Mouse (Mus musculus) liver, embryonic 13.5 days (tissue): Measurements from ENCODE around the gene Trappc10. TPM values are rescaled to one million over a fixed set of nuclear protein-coding genes. Genes with fewer than 3 reads are reported as not detected.
A peak's percentile ranks its signal among the peaks of the same experiment; 100 is the strongest.

ENCODE experiments used
- ATAC-seq: fragments of 200-750 bp; cut with Nextera tagmentation; 2 replicates; pipeline ENCODE4 v1.8.0; 2017; ENCODE audit warnings: low read depth, mild to moderate bottlenecking, moderate number of reproducible peaks, moderate library complexity
- DNase-seq: peaks from one replicate; pipeline ENCODE4 v3.0.0; 2022
- H3K27ac ChIP-seq: fragments of 300-500 bp; sonication (generic); 2 replicates; pipeline ENCODE4 v1.5.1; 2015; ENCODE audit warnings: moderate library complexity, mild to moderate bottlenecking, inconsistent platforms
- H3K27me3 ChIP-seq: fragments of 300-500 bp; sonication (generic); 2 replicates; pipeline ENCODE4 v1.6.1; 2015; ENCODE audit warnings: mild to moderate bottlenecking, inconsistent platforms
- H3K36me3 ChIP-seq: fragments of 300-500 bp; sonication (generic); 2 replicates; pipeline ENCODE4 v1.6.1; 2015; ENCODE audit warnings: mild to moderate bottlenecking, inconsistent platforms
- H3K4me1 ChIP-seq: fragments of 300-500 bp; sonication (generic); replicated peaks from 2 replicates; pipeline ENCODE4 v1.6.1; 2015; ENCODE audit warnings: inconsistent platforms
- H3K4me2 ChIP-seq: fragments of 300-500 bp; sonication (generic); 2 replicates; pipeline ENCODE4 v1.6.1; 2015; ENCODE audit warnings: inconsistent platforms, mild to moderate bottlenecking, moderate library complexity
- H3K4me3 ChIP-seq: fragments of 300-500 bp; sonication (generic); replicated peaks from 2 replicates; pipeline ENCODE4 v1.5.1; 2015; ENCODE audit warnings: mild to moderate bottlenecking, inconsistent platforms
- H3K9ac ChIP-seq: fragments of 300-500 bp; sonication (generic); 2 replicates; pipeline ENCODE4 v1.6.1; 2015; ENCODE audit warnings: mild to moderate bottlenecking, inconsistent platforms
- H3K9me3 ChIP-seq: fragments of 300-500 bp; sonication (generic); replicated peaks from 2 replicates; pipeline ENCODE4 v1.6.1; 2016; ENCODE audit warnings: inconsistent platforms
- WGBS: fragments of 180-500 bp; shearing (Covaris S2); methylation state at CpG from one replicate; pipeline ENCODE4 v1.1.7; 2015; ENCODE audit not compliant: insufficient replicate concordance; 5-methylcytosine and 5-hydroxymethylcytosine counted together
- polyA plus RNA-seq: library from polyadenylated mRNA; unstranded; fragments of >200 nt; fragmentation: Nextera tagmentation; extraction: Ambion mirVana; gene quantifications from 2 replicates; pipeline ENCODE4 v1.2.1, GENCODE M21; 2015

Gene Trappc10
- 15.6 and 15.8 TPM in 2 replicates for polyA plus RNA-seq

DNA sequence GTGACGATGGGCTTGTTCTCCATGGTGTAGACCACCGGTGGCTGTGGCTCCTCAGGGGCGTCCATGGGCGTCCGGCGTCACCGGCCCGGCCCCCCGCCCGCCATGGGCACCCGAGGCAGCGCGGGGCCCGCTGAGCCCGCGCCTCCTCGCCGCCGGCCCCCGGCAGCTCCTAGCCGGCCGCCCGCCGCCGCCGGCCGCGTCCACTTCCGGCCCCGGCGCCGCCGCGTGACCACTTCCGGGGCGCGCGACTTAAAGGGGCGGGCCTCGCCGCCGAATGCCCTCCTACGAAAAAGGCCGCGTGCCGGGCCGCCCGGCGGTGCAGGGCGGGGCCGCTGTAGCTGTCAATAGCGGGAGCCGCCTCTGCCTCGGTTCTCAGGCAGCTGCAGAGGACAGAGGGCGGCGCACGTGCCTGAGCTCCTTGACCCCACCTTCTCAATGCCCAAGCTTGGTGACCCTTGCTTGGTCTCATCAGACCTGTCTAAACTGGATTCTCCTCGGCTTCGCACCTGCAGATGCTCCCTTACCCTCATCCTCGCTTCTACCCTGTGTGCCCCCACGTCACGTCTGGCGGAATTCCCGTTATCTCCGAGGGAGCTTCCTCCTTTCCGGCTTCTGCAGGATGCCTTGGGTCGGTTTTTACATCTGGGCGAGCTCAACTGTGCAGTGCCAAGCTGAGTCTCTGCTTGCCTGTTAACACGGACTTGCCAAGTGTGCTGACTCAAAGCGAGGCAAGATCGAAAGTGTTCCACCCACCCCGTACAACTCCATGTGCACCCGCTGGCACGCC lies at the start of gene Trappc10:
Trappc10 (minus strand) TSS at position 204 of the 787 bp plus-strand sequence.
- peak within 1 kb of the TSS; percentile 94 for H3K9ac ChIP-seq
- WGBS = under 1% methylated on average over 67 of the region's 74 CpGs
- peaks cover 9% of the 10 kb centered on the region; the same call in 1 of the 2 replicates for H3K36me3 ChIP-seq
- H3K4me3 ChIP-seq = peak within 1 kb of the TSS; percentile 94
- H3K27ac ChIP-seq = peak within 1 kb of the TSS; percentile 93
- DNase-seq (peak; percentile 88), ATAC-seq (peak; percentile 96)
- no peaks in the 10 kb centered on the region for H3K27me3 ChIP-seq
- no peaks in the 10 kb centered on the region for H3K9me3 ChIP-seq
- H3K4me2 ChIP-seq = peak within 1 kb of the TSS; percentile 99
- H3K4me1 ChIP-seq = peaks cover 71% of the 10 kb centered on the region

DNA sequence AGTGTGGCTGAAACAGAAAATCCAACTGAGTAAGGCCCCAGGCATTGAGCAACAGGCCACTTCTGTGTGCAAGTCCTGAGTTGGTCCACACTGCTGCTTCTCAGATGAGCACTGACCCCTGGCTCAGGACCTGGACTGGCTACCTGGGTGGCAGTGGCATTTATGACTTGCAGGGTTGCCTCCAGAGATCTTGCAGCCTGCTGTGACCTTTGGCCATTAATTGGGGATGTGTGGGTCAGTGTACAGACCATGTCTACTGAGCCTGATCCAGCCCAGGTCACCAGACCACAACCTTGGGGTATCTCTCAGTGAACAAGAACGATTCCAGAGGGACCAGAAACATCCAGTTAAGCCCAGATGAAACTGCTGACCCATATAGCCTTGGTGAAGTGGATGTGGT lies 49.1 kb upstream of the Trappc10 start:
- WGBS = 61% methylated on average over 1 of the region's 1 CpGs

DNA sequence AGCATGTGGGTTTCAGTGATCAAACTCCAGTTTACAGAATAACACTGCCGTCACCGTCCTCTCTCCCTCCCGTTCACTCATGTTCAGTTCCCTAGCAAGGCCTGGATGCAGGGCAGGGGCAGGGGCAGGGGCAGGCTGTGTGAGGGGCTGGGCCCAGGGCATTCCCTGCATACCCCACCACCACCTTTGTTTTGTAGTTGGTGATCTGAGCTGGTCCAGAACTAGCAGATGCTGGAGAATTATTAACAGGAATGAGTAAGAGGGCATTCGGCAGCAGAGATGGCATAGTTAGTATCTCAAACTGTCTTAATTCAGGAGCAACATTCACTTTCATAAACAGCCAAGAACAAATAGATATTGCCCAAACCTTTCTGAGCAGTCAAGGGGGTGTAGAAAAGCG lies 47.9 kb upstream of the Trappc10 start:
- WGBS = 78% methylated on average over 5 of the region's 5 CpGs

More for the DNA sequence above, 49.1 kb upstream of the Trappc10 start:
- Histone ChIP-seq H3K9ac (no peak overlapping the region), H3K27me3 (no peaks in the 10 kb centered on the region), H3K4me3 (no peak overlapping the region), H3K9me3 (no peaks in the 10 kb centered on the region), H3K4me1 (peaks cover 36% of the 10 kb centered on the region), H3K4me2 (no peak overlapping the region), H3K27ac (no peak overlapping the region), H3K36me3 (no peaks in the 10 kb centered on the region)
- ATAC-seq = no peak
- no peak for DNase-seq

DNA sequence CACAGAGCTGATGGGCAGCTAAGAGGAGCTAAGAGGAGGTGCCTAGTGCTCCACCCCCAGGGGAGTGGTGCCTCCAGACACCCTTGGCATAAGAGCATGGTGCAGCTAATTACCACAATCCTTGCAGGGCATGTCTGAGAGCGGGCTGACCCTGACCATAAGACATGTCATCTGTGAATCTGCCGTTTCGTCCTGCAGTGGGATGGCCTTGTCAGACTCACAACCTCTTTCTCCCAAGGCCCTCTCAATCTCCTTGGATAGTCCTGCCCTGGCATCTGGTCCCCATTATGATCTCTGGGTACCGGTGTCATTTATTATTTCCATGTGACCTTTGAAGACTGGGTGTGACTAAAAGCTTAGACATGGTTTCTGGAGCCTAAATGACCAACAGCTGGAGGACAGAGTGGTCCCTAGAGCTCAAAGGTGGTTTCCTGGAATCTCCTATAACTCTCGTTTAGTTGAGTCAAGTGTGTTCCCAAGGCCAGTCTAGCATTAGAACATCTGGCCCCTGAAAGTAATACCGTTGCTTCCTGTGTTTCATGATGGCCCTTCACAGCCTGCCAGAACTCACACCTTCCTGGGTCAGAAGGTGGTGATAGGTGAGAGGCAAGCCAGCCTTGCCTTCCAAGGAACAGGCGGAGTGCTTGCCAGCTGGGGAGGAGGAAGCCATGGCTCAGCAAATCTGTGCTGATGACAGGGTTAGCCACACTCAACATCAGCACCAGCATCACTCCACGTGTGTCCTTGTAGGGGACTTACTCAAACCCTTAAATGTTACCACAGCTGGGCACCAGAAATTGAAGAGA lies 46.5 kb upstream of the Trappc10 start:
- ATAC-seq = no peak

More for the DNA sequence above, 47.9 kb upstream of the Trappc10 start:
- no peak for DNase-seq
- no peaks in the 10 kb centered on the region for H3K27me3 ChIP-seq
- H3K4me1 ChIP-seq = peaks cover 27% of the 10 kb centered on the region
- no peak overlapping the region for H3K27ac ChIP-seq
- ATAC-seq = no peak
- H3K9me3 ChIP-seq = no peaks in the 10 kb centered on the region
- peaks cover 3% of the 10 kb centered on the region; the same call in 1 of the 2 replicates for H3K36me3 ChIP-seq
- H3K4me3 ChIP-seq = no peak overlapping the region
- H3K4me2 ChIP-seq = no peak overlapping the region
- no peak overlapping the region for H3K9ac ChIP-seq

DNA sequence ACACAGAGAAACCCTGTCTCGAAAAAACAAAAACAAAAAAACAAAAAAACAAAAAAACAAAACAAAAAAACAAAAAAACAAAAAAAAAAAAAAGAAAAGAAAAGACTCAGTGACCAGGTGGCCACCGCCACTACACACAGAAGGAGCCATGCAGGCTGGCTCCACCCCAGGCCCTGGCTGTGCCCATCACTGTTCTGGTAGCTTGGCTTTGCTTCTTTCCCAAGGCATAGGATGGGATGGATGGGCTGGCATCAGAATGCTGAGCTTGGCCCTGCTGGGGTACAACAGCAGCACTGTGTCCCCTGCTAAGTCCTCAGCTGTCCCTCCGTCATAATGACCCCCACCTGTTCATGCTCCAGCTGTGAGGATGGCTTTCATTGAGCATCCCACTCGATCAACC lies 44.5 kb upstream of the Trappc10 start:
- no peak for DNase-seq
- H3K27me3 ChIP-seq = no peaks in the 10 kb centered on the region
- H3K9ac ChIP-seq = no peak overlapping the region
- peaks cover 23% of the 10 kb centered on the region for H3K4me1 ChIP-seq
- ATAC-seq = no peak
- H3K27ac ChIP-seq = no peak overlapping the region
- 69% methylated on average over 4 of the region's 4 CpGs for WGBS
- peaks cover 22% of the 10 kb centered on the region; the same call in 1 of the 2 replicates for H3K36me3 ChIP-seq
- H3K9me3 ChIP-seq = no peaks in the 10 kb centered on the region
- H3K4me3 ChIP-seq = no peak overlapping the region
- no peak overlapping the region for H3K4me2 ChIP-seq

More for the DNA sequence above, 46.5 kb upstream of the Trappc10 start:
- no peak for DNase-seq
- Histone ChIP-seq H3K4me3 (no peak overlapping the region), H3K27ac (no peak overlapping the region), H3K9me3 (no peaks in the 10 kb centered on the region), H3K4me2 (no peak overlapping the region), H3K9ac (no peak overlapping the region), H3K36me3 (peaks cover 18% of the 10 kb centered on the region; the same call in 1 of the 2 replicates), H3K4me1 (peaks cover 27% of the 10 kb centered on the region), H3K27me3 (no peaks in the 10 kb centered on the region)
- WGBS = 65% methylated on average over 8 of the region's 8 CpGs

DNA sequence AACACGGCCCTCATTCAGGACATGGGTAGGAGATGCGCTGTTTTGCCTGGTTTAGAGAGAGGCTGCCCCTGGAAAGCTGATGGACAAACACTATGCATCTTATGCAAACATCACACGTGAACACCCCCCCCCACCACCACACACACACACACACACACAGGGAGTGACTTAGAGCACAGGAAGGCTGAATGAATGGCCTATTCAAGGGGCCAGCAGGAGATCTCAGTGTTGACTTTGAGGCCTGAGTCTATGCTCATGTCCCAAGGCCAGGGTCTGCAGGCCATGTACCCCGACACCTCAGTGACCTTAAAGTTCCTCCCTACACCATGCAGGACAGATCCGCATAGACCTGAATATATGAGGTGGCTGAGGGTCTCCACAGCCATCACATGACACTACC lies 43.7 kb upstream of the Trappc10 start:
- Histone ChIP-seq H3K4me1 (peaks cover 16% of the 10 kb centered on the region), H3K36me3 (peaks cover 23% of the 10 kb centered on the region), H3K4me3 (no peak overlapping the region), H3K27ac (no peak overlapping the region), H3K9ac (no peak overlapping the region), H3K27me3 (no peaks in the 10 kb centered on the region), H3K9me3 (no peaks in the 10 kb centered on the region), H3K4me2 (no peak overlapping the region)
- ATAC-seq (no peak), DNase-seq (no peak)
- WGBS = 72% methylated on average over 5 of the region's 5 CpGs

DNA sequence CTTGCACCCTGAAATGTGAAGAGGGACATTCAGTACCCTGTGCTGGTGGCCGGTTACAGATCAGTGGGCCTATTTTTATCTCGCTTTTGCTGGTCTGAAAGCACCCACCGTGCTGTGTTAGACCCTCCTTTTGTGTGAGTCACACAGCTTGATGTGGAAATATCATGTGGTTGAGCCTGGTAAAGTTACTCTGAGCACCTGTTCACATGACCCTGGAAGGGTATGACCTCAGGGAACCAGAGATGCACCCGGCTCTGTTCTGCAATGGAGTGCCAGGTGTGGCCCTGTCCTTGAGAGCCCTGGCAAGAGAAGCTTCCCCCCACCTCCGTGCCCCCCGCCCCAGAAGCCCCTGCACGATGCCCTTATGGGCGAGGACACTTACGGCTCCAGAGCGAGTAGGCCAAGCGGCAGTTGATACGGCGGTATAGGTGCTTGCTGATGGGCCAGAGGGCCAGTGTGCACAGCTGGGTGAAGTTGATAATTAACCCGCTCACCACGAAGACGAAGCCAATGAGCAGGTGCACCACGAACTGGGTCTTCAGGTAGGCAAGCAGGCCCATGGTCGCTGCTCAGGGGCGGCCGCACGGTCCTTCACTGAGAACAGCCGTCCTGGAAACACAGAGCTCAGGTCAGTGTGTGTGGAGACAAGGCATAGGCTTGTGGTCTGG lies 43.2 kb upstream of the Trappc10 start:
- Histone ChIP-seq H3K9me3 (no peaks in the 10 kb centered on the region), H3K27me3 (no peaks in the 10 kb centered on the region), H3K27ac (no peak overlapping the region), H3K4me2 (no peak overlapping the region), H3K36me3 (peaks cover 27% of the 10 kb centered on the region), H3K4me3 (no peak overlapping the region), H3K4me1 (peaks cover 10% of the 10 kb centered on the region), H3K9ac (no peak overlapping the region)
- DNase-seq (no peak), ATAC-seq (no peak)
- WGBS = 70% methylated on average over 22 of the region's 22 CpGs

DNA sequence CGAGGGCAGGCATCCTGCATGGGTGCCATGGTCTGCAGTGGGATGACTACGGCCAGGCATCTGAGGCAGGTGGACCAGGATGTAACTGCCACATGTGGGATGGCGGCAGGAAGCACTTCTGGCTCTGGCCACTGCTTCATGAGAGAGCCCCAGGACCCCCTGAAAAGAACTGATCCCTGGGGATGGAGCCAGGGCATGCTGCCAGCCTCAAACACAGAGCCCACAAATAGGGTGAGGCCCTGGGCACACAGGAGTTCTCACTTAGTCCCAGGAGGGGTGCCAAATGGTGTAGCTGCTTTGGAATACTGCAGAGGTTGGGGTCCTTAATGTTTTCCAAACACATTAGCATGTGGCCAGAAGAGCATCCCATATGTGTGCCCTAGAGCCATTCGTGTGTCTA lies 41.5 kb upstream of the Trappc10 start:
- Histone ChIP-seq H3K27ac (no peak overlapping the region), H3K4me1 (peaks cover 2% of the 10 kb centered on the region), H3K27me3 (no peaks in the 10 kb centered on the region), H3K4me2 (no peak overlapping the region), H3K36me3 (peaks cover 32% of the 10 kb centered on the region), H3K9me3 (no peaks in the 10 kb centered on the region), H3K4me3 (no peak overlapping the region), H3K9ac (no peak overlapping the region)
- DNase-seq (no peak), ATAC-seq (no peak)
- 66% methylated on average over 4 of the region's 4 CpGs for WGBS

DNA sequence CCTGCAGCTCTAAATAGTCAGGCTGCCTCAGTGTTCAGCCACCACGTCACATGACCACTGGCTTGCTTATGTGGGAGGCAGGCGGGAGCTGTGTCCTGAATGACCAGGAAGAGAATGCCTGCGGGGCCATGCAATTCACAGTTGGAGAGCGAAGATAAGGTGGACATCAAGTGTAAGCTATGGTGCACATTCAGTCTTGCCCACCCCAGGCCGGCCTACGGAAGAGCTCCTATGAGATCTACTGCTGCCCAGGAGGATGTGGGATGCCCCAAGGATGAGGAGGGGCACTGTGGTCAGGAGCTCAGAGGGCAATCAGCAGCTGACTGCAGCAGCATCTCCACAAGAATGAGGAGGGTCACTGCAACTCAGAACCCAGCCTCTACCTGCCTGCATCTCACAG lies 41.0 kb upstream of the Trappc10 start:
- peaks cover 2% of the 10 kb centered on the region for H3K4me1 ChIP-seq
- H3K9ac ChIP-seq = no peak overlapping the region
- H3K4me2 ChIP-seq = no peak overlapping the region
- DNase-seq = no peak
- peak; percentile 31 for ATAC-seq
- H3K27me3 ChIP-seq = no peaks in the 10 kb centered on the region
- H3K4me3 ChIP-seq = no peak overlapping the region
- no peaks in the 10 kb centered on the region for H3K9me3 ChIP-seq
- peaks cover 37% of the 10 kb centered on the region for H3K36me3 ChIP-seq
- 46% methylated on average over 6 of the region's 6 CpGs for WGBS
- H3K27ac ChIP-seq = peak overlapping the region; percentile 8; the same call in 1 of the 2 replicates

DNA sequence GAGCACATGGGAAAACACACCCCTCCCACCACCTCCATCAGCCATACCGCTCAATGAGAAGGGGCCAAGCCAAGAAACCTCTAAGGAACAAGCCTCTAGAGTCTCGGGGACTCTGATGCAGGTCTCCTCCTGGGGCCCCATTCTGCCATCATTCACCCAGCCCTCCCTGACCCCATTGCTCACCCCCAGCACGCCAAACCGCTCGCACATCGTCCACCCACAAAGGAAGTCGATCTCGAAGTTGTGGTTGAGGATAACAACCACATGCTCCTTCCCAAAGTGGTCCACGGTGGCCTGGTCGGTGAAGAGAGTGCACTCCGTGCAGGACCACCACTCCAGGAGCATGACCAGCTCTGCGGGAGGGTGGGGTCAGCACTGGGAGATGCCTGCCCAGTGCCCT lies 40.4 kb upstream of the Trappc10 start:
- WGBS = 24% methylated on average over 12 of the region's 12 CpGs
- ATAC-seq (no peak), DNase-seq (no peak)
- H3K9me3 ChIP-seq = no peaks in the 10 kb centered on the region
- H3K27ac ChIP-seq = peak overlapping the region; percentile 8; the same call in 1 of the 2 replicates
- no peak overlapping the region for H3K9ac ChIP-seq
- no peak overlapping the region for H3K4me2 ChIP-seq
- H3K36me3 ChIP-seq = peaks cover 41% of the 10 kb centered on the region
- H3K4me1 ChIP-seq = peaks cover 2% of the 10 kb centered on the region
- no peak overlapping the region for H3K4me3 ChIP-seq
- H3K27me3 ChIP-seq = no peaks in the 10 kb centered on the region

DNA sequence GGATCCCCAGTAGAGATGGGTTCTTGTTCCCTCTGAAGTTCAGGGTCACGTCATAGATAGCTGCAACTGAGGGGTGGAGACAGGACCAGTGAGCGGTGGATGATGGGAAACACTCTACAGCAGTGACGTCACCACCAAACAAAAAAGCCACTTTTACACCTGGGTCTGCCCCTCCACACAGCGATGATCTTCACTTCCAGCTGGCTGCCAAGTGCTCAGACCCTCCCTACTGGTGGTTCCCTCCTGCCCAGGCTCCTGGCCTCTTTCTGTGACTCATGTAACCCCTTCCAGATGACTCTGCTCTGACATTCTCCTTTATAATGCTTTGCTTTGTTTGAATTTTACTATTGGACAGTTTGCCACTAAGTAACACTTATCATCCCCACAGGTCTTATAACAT lies 38.0 kb upstream of the Trappc10 start:
- Histone ChIP-seq H3K4me1 (no peaks in the 10 kb centered on the region; the same call in 1 of the 2 replicates), H3K9me3 (no peaks in the 10 kb centered on the region), H3K4me3 (no peak overlapping the region), H3K4me2 (no peak overlapping the region), H3K27ac (no peak overlapping the region), H3K36me3 (peaks cover 38% of the 10 kb centered on the region), H3K9ac (no peak overlapping the region), H3K27me3 (no peaks in the 10 kb centered on the region)
- DNase-seq (no peak), ATAC-seq (no peak)
- WGBS = 69% methylated on average over 4 of the region's 4 CpGs
